Mouse (Mus musculus): ENCODE measurements around the gene Morn1. TPM values are rescaled to one million over a fixed set of nuclear protein-coding genes. Genes with fewer than 3 reads are reported as not detected.

Morn1 gene
- polyA plus RNA-seq, 2 experiments = 4.7 to 7.9 TPM

GRCm38 (mm10) chr4:155095238-155095900 is 9.0 kb downstream of the Morn1 start:
- Histone ChIP-seq H3K9me3 (ENCODE audit: control insufficient read depth, low read length) (no peaks in the 10 kb centered on the region), H3K4me1 (ENCODE audit: control insufficient read depth, insufficient read depth, low read length) (peaks cover 4% of the 10 kb centered on the region; the same call in 1 of the 2 replicates), H3K27ac (replicated peaks; ENCODE audit: low read depth, low read length) (0 out of 2 replicates have a peak overlapping the region, but pooled peaks have one; percentile 50), H3K9ac (ENCODE audit: low read depth, low read length, severe bottlenecking) (peak overlapping the region; percentile 31; the same call in 1 of the 2 replicates), H3K36me3 (ENCODE audit: control insufficient read depth, insufficient read depth, low read length) (peaks cover 8% of the 10 kb centered on the region; the same call in 1 of the 2 replicates), H3K27me3 (ENCODE audit: control insufficient read depth, insufficient read depth, low read length) (no peaks in the 10 kb centered on the region), H3K4me2 (replicated peaks; ENCODE audit: low read depth, low read length, severe bottlenecking) (peak overlapping the region; percentile 10; the same call in 1 of the 2 replicates), H3K4me3 (replicated peaks; ENCODE audit: low read length) (no peak overlapping the region)
- TF ChIP-seq POLR2A (IDR thresholded peaks at IDR 0.05; ENCODE audit: borderline replicate concordance, extremely low read depth, insufficient read depth, insufficient read length) = no peak
- DNase-seq (ENCODE audit: low spot score) (peak; percentile 93), ATAC-seq (ENCODE audit: low FRiP score, low read depth) (peak; percentile 83)
- 41% methylated on average over 8 of the region's 8 CpGs for WGBS

GRCm38 (mm10) chr4:155095967-155096366 is 9.6 kb downstream of the Morn1 start:
- 0 out of 2 replicates have a peak overlapping the region, but pooled peaks have one; percentile 50 for H3K27ac ChIP-seq (replicated peaks; ENCODE audit: low read depth, low read length)
- no peak overlapping the region for H3K9ac ChIP-seq (ENCODE audit: low read depth, low read length, severe bottlenecking)
- peaks cover 6% of the 10 kb centered on the region; the same call in 1 of the 2 replicates for H3K36me3 ChIP-seq (ENCODE audit: control insufficient read depth, insufficient read depth, low read length)

GRCm38 (mm10) chr4:155097452-155097851 is 11.1 kb downstream of the Morn1 start:
- no peak for DNase-seq (ENCODE audit: low spot score)
- no peak overlapping the region for H3K4me2 ChIP-seq (replicated peaks; ENCODE audit: low read depth, low read length, severe bottlenecking)
- H3K4me3 ChIP-seq (replicated peaks; ENCODE audit: low read length) = no peak overlapping the region
- H3K4me1 ChIP-seq (ENCODE audit: control insufficient read depth, insufficient read depth, low read length) = peaks cover 4% of the 10 kb centered on the region; the same call in 1 of the 2 replicates
- no peaks in the 10 kb centered on the region for H3K9me3 ChIP-seq (ENCODE audit: control insufficient read depth, low read length)
- ATAC-seq (ENCODE audit: low FRiP score, low read depth) = no peak
- H3K36me3 ChIP-seq (ENCODE audit: control insufficient read depth, insufficient read depth, low read length) = no peaks in the 10 kb centered on the region
- TF ChIP-seq POLR2A (IDR thresholded peaks at IDR 0.05; ENCODE audit: borderline replicate concordance, extremely low read depth, insufficient read depth, insufficient read length) = no peak
- no peak overlapping the region for H3K9ac ChIP-seq (ENCODE audit: low read depth, low read length, severe bottlenecking)
- no peaks in the 10 kb centered on the region for H3K27me3 ChIP-seq (ENCODE audit: control insufficient read depth, insufficient read depth, low read length)
- 83% methylated on average over 6 of the region's 6 CpGs for WGBS
- no peak overlapping the region for H3K27ac ChIP-seq (replicated peaks; ENCODE audit: low read depth, low read length)

More at GRCm38 (mm10) chr4:155095967-155096366, 9.6 kb downstream of the Morn1 start:
- Histone ChIP-seq H3K27me3 (ENCODE audit: control insufficient read depth, insufficient read depth, low read length) (no peaks in the 10 kb centered on the region), H3K9me3 (ENCODE audit: control insufficient read depth, low read length) (no peaks in the 10 kb centered on the region), H3K4me2 (replicated peaks; ENCODE audit: low read depth, low read length, severe bottlenecking) (no peak overlapping the region), H3K4me3 (replicated peaks; ENCODE audit: low read length) (no peak overlapping the region), H3K4me1 (ENCODE audit: control insufficient read depth, insufficient read depth, low read length) (peaks cover 4% of the 10 kb centered on the region; the same call in 1 of the 2 replicates)
- TF ChIP-seq POLR2A (IDR thresholded peaks at IDR 0.05; ENCODE audit: borderline replicate concordance, extremely low read depth, insufficient read depth, insufficient read length) = no peak
- 73% methylated on average over 8 of the region's 8 CpGs for WGBS
- no peak for ATAC-seq (ENCODE audit: low FRiP score, low read depth)
- no peak for DNase-seq (ENCODE audit: low spot score)

GRCm38 (mm10) chr4:155098572-155098971 is 12.2 kb downstream of the Morn1 start:
- 85% methylated on average over 4 of the region's 4 CpGs for WGBS
- Histone ChIP-seq H3K27me3 (ENCODE audit: control insufficient read depth, insufficient read depth, low read length) (no peaks in the 10 kb centered on the region), H3K9me3 (ENCODE audit: control insufficient read depth, low read length) (no peaks in the 10 kb centered on the region), H3K27ac (replicated peaks; ENCODE audit: low read depth, low read length) (no peak overlapping the region), H3K4me3 (replicated peaks; ENCODE audit: low read length) (no peak overlapping the region), H3K4me1 (ENCODE audit: control insufficient read depth, insufficient read depth, low read length) (peaks cover 4% of the 10 kb centered on the region; the same call in 1 of the 2 replicates), H3K36me3 (ENCODE audit: control insufficient read depth, insufficient read depth, low read length) (no peaks in the 10 kb centered on the region), H3K4me2 (replicated peaks; ENCODE audit: low read depth, low read length, severe bottlenecking) (no peak overlapping the region), H3K9ac (ENCODE audit: low read depth, low read length, severe bottlenecking) (no peak overlapping the region)
- no peak for ATAC-seq (ENCODE audit: low FRiP score, low read depth)
- DNase-seq (ENCODE audit: low spot score) = no peak
- no peak for TF ChIP-seq POLR2A (IDR thresholded peaks at IDR 0.05; ENCODE audit: borderline replicate concordance, extremely low read depth, insufficient read depth, insufficient read length)

GRCm38 (mm10) chr4:155107886-155108285 is 21.5 kb downstream of the Morn1 start:
- no peaks in the 10 kb centered on the region for H3K36me3 ChIP-seq (ENCODE audit: control insufficient read depth, insufficient read depth, low read length)
- H3K9ac ChIP-seq (ENCODE audit: low read depth, low read length, severe bottlenecking) = no peak overlapping the region
- peaks cover 19% of the 10 kb centered on the region for H3K4me1 ChIP-seq (ENCODE audit: control insufficient read depth, insufficient read depth, low read length)
- no peak overlapping the region for H3K4me2 ChIP-seq (replicated peaks; ENCODE audit: low read depth, low read length, severe bottlenecking)
- H3K4me3 ChIP-seq (replicated peaks; ENCODE audit: low read length) = no peak overlapping the region
- WGBS = 94% methylated on average over 4 of the region's 4 CpGs
- no peak for ATAC-seq (ENCODE audit: low FRiP score, low read depth)
- no peaks in the 10 kb centered on the region for H3K27me3 ChIP-seq (ENCODE audit: control insufficient read depth, insufficient read depth, low read length)
- DNase-seq (ENCODE audit: low spot score) = no peak
- TF ChIP-seq POLR2A (IDR thresholded peaks at IDR 0.05; ENCODE audit: borderline replicate concordance, extremely low read depth, insufficient read depth, insufficient read length) = no peak
- no peaks in the 10 kb centered on the region for H3K9me3 ChIP-seq (ENCODE audit: control insufficient read depth, low read length)
- H3K27ac ChIP-seq (replicated peaks; ENCODE audit: low read depth, low read length) = no peak overlapping the region
